Mouse (Mus musculus): ENCODE measurements at regions not wholly inside any gene's neighbourhood (a gene's known extent, or its start where the extent isn't known, plus 50 kb on each side); places are given as distances from the start of the nearest gene placed in this dataset.
A peak's percentile ranks its signal among the peaks of the same experiment; 100 is the strongest.

DNA sequence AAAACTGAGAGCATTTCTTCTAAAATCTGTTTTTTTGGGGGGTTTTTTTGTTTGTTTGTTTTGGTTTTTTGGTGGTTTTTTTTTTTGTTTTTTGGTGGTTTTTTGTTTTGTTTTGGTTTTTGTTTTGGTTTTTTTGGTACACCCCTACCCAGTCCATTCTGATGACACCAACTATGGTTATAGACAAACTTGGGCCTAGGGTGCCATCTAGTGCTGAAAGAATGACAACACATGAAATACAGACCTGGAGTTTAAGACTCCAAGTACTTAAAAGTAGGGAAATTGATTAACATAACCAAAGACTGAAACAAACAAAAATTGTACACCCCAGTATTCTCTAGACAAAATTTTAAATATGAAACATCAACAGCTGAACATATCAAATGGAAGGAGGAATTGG is 76.0 kb upstream of the Ano5 start:
- TF ChIP-seq CTCF (IDR thresholded peaks at IDR 0.05): peak; percentile 80
- H3K4me2 ChIP-seq (ENCODE audit: low read depth, low read length, poor library complexity, severe bottlenecking): no peak overlapping the region
- DNase-seq (ENCODE audit: low spot score) (peak; percentile 86), ATAC-seq (ENCODE audit: low FRiP score) (no peak)
- H3K4me3 ChIP-seq (ENCODE audit: low read depth, low read length): no peak overlapping the region
- no peak overlapping the region for H3K9ac ChIP-seq (replicated peaks; ENCODE audit: low read length, poor library complexity, severe bottlenecking)
- no peaks in the 10 kb centered on the region for H3K36me3 ChIP-seq (ENCODE audit: insufficient read depth, low read length)
- no peaks in the 10 kb centered on the region for H3K9me3 ChIP-seq (ENCODE audit: low read length)
- no peak overlapping the region for H3K27ac ChIP-seq (ENCODE audit: low read depth, low read length)
- no peaks in the 10 kb centered on the region for H3K27me3 ChIP-seq (ENCODE audit: insufficient read depth, low read length)
- H3K4me1 ChIP-seq (ENCODE audit: insufficient read depth, low read length): no peaks in the 10 kb centered on the region

DNA sequence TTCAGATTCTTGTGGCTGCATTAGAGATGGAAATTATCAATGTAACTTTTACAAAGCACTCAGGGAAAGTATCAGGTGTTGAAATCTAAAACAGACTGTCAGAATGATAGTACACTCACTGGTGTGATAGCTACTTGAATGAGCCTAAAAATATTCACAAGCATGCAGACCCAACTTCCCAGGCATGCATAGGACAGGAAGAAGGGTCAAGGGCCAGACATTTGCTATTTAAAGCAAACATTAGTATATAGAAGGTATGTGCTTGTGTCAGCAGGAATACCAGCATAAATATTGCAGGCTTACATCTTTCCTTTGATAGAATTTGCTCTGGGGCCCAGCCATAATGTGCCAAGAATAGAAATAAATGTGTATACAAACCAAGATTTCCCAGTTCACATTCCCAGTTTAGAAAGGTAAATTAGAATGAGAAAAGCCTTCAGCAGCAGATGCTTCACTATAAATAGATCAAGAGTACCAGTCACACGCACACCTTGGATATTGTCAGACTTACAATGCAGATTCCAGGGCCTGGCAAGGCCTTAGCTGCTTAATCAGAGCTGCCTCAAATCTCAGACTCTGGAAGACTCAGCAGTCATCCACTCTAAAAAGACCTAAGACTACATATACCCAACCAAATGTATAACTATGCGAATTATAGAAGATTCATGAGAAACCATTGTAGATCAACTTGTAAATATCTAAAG is 55.7 kb upstream of the Ano5 start:
- no peaks in the 10 kb centered on the region for H3K4me1 ChIP-seq (ENCODE audit: insufficient read depth, low read length)
- no peak overlapping the region for H3K27ac ChIP-seq (ENCODE audit: low read depth, low read length)
- no peaks in the 10 kb centered on the region for H3K27me3 ChIP-seq (ENCODE audit: insufficient read depth, low read length)
- TF ChIP-seq CTCF (IDR thresholded peaks at IDR 0.05): no peak
- DNase-seq (ENCODE audit: low spot score) (no peak), ATAC-seq (ENCODE audit: low FRiP score) (no peak)
- WGBS: 81% methylated on average over 2 of the region's 2 CpGs
- no peak overlapping the region for H3K4me3 ChIP-seq (ENCODE audit: low read depth, low read length)
- H3K36me3 ChIP-seq (ENCODE audit: insufficient read depth, low read length): no peaks in the 10 kb centered on the region
- H3K9me3 ChIP-seq (ENCODE audit: low read length): no peaks in the 10 kb centered on the region
- H3K9ac ChIP-seq (replicated peaks; ENCODE audit: low read length, poor library complexity, severe bottlenecking): no peak overlapping the region
- H3K4me2 ChIP-seq (ENCODE audit: low read depth, low read length, poor library complexity, severe bottlenecking): no peak overlapping the region

DNA sequence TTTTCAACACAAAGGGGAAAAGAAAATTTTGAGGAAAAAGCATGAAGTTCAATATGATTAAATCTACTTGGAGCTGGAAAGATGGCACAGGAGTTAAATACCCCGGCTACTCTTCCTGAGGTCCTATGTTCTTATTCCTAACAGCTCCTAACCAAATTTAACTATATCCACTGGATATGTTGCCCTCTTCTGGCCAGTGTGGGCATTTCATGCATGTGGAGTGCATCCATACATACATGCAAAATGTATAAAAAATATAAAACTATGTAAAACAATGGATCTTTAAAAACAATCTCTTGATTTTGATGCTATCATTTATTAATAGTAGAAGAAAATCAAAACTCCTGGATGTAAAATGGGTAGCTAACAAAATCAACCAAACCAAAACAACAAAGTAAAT is 52.1 kb upstream of the Ano5 start:
- no peak overlapping the region for H3K4me3 ChIP-seq (ENCODE audit: low read depth, low read length)
- H3K4me2 ChIP-seq (ENCODE audit: low read depth, low read length, poor library complexity, severe bottlenecking): no peak overlapping the region
- H3K9me3 ChIP-seq (ENCODE audit: low read length): no peaks in the 10 kb centered on the region
- ATAC-seq (ENCODE audit: low FRiP score) (no peak), DNase-seq (ENCODE audit: low spot score) (no peak)
- no peaks in the 10 kb centered on the region for H3K4me1 ChIP-seq (ENCODE audit: insufficient read depth, low read length)
- no peak overlapping the region for H3K27ac ChIP-seq (ENCODE audit: low read depth, low read length)
- no peaks in the 10 kb centered on the region for H3K36me3 ChIP-seq (ENCODE audit: insufficient read depth, low read length)
- peak; percentile 54 for TF ChIP-seq CTCF (IDR thresholded peaks at IDR 0.05)
- H3K9ac ChIP-seq (replicated peaks; ENCODE audit: low read length, poor library complexity, severe bottlenecking): no peak overlapping the region
- WGBS: 78% methylated on average over 1 of the region's 1 CpGs
- H3K27me3 ChIP-seq (ENCODE audit: insufficient read depth, low read length): no peaks in the 10 kb centered on the region

Measured in midbrain, postnatal 0 days (tissue).